Mouse (Mus musculus) spleen, postnatal 36 days (tissue): Measurements from ENCODE around the gene Cab39.

Experiments
- DNase-seq, 2 experiments: peaks; one replicate each; pipeline ENCODE4 v3.0.0; 2022; ENCODE audit warnings: low spot score in 2 of 2, mixed read lengths in 1 of 2

Cab39 gene

DNA sequence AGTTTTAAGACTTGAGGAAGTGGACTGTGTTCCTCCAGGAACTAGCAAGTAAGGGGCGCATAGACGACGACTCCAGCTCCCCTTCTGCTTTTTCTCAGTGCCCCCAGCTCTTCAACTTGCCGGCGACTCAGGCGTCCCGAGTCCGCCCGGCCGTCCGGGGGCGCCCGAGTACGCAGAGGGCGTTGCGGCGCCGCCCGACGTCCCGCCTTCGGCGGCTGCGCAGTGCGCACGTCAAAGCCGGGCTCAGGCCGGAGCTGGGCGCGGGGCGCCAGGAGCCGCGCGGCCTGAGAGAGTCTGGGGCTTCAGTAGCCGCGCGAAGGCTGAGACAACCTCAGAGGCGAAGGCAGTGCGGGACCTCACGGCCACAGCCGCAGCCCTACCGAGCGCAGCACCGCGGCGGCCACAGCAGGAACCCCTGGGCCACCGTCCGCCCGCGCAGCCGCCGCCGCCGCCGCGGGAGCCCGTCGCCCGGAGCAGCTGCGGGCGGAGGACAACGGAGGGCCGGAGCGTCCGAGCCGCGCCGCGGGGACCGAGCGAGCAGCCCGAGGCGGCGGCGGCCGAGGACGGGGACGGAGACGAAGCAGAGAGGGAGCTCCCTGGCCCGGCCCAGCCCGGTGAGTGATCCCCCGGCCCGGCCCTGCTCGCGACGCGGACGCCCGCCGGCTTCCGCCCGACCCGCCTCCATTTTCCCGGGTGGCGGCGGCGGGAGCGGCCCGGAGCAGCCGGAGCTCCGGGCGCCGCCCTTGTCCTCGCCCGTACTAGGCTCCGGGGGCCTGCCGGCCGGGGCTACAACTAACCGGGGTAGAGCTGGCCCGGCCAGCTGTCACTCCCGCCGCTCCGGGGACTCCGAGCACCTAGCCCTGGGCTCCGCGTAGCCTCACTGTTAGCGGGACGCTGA lies at the start of gene Cab39:
Gene Cab39, plus strand, starts transcription at position 234 of the 898 bp plus-strand sequence.
- DNase-seq = peak; percentile 87 to 88

DNA sequence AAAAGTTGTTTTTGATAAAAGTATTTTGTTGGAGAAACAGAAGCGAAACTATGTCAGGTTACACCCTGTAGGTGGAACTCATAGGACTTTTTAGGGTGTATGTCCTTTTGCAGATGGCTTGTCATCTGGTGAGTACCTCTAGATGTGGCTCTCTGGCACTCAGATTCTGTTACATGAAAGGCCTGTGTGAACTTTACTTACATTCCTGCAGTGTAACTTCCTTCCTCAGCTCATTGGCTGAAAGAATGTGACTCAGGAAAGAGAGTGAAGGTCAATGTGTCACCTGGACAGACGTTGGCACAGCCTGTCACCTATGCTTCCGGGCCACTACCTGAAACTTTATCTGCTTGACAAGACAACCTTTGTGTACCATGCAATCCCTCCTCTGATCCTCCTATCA lies 48.7 kb upstream of the Cab39 start:
- no peak for DNase-seq

DNA sequence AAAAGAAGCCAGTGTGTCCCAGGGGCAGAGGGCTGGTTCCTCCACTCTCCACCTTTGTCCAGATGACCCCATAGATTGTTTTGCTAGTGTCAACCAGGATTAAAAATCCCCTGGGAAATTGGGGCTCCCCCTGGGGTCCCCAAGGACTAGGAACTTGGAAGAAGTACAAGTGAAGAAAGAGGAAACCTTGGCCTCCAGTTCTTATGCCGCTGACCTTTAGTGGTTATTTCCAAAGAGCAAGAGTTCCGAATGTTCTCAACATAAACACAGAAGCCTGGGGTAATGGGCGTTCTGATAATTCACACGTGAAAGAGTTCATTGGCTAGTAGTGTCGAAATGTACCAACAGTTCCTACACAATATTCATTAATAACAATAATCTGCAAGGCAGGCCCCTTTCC lies 46.7 kb upstream of the Cab39 start:
- DNase-seq = no peak

DNA sequence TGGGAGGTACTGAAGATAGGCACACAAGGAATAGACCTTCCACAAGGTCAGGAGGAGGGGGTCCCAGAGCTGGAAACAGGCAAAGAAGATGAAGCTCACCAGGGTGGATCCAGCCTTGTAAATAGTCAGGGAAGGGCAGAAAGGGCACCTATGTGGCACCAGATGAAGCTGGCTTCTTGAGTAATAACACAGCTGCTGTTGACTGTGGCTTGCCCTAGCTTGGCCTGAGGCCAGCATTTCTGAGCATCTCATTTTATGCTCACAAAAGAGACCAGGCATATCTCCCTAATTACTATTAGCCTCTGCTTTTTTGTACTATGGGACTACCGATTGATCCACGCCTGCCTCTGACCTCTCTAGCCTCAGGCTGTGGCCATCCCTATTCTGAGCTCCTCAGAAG lies 43.4 kb upstream of the Cab39 start:
- no peak for DNase-seq

DNA sequence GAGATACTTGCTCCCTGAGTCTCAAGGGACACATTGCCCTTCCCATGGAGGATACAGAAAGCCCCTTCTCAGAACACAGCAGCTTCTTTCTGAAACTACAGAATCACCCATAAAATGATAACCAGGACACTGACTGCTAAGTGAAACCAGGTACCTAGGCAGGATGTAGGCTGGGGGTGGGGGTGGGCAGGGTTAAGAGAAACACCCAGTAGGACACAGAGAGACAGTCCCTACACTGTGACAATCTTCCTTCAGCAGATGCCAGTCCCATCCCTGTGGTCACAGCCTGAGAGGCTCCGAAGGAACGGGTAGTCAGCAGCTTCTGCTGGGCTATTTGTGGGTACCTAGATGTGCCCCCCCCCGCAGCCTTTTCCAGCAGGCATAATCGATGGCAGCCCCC lies 42.6 kb upstream of the Cab39 start:
- DNase-seq = no peak

DNA sequence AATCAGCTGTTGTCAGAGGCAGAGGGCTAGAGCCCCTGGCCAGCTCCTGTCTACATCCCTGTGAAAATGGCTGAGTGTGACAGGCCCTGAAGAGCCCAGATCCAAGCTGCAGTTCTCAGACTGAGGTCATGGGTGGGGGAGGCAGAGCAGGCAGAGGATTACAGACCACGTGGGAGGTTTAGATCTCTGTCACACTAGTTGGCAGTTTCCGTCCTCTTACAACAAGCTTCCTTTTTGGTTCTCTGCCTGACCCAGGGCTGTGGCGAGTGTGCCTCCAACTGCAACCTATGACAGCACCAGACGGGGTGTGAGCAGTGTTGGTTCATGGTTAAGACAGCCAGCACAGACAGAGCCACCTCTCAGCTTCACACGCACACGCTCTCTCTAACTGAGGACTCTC lies 41.7 kb upstream of the Cab39 start:
- peak; percentile 74 for DNase-seq

DNA sequence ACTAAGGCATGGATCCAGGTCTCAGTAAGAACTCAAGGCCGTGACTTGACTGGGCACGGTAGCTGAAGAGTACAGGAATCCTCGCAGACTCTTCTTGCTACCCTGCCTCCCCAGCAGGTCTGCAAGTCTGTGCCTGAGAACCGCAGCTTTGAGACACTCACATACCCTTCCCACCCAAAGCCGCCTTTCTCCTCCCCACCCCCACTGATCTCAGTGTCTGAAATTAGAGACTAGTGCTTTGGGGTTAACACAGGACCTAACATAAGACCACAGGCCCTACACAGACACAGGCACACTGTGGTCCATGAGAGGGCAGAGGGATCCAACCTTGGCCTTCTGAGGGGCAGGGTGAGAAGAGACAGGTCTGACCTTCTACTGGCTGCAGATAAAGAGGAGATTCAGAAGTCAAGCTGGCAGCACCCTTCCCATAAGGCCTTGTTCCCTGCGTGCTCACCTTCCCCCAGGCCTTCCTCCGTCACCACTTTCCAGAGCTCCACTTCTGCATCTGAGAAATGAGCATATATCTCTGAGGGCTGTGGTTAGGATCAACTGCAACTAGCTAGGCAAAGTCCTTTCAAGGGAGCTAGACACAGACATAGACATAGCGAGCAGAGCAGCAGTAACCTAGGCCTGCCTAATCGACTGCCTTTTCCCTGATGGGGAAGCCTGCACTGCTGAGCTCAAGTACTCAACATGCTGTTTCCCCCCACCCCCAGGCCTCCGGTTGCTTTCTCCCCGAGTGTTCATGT lies 41.1 kb upstream of the Cab39 start:
- no peak for DNase-seq

DNA sequence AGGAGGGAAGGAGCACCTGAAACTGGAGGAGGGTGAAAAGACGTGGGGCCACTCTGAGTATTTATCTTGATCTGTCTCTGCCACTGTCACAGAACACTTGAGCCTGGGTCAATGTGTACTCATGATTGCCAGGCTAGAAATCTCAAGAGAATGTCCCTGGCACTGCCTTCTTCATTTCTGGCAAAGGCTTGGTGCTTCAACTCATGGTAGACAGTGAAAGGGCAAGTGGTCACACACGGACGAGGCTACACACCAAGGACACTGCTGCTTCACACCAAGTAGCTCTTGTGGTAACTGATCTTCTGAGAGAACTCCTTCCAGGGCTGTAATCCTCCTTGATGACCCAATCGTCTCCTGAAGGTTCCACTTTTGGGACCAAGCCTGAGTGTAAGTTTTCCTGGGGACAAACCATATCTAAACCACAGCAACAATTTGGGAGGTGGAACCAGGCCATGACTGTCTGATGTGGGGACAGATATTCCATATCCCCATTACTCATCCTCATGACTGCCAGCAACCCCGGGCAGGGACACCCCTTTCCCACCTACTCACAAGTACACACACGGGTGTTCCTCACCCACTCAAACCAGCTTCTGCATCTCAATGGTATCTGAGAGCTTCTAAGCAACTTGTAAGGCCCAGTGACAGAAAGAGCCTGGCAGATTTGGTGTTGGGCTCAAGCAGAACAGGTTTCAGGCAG lies 35.6 kb upstream of the Cab39 start:
- no peak for DNase-seq

DNA sequence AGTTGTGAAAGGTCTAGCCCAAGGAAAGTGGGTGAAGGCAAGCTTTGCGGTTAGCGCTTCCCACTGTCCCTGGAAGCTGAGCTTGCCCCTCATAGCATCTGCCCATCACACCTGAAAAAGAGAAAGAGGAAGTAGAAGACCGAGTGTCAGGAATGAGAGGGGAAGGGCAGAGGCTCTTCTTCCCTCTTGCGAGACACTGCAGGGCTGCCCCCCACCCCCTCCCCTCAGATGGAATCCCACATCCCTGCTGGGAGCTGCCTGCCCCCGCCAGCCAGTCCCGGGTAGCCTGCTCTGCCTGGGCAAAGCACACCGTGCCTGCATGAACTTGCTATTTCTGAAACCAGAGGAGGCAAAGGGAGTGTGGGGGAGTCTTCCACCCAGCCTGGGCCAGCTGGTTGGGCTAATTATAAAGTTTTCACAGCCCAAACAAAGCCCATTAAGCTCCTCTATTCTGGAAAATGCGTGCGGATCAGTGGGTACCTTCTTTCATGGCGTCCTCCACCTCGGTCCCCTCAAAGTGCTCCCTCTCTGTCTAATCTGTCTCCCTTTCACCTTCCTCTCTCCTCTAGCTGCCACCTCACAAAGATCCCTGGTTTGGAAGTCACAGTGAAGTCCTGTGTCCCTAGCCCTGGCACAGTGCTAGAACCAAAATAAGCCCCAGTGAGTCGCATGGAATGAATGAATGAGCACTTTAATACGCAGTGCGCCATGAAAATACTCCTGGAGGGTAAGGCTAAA lies 34.8 kb upstream of the Cab39 start:
- DNase-seq = no peak

DNA sequence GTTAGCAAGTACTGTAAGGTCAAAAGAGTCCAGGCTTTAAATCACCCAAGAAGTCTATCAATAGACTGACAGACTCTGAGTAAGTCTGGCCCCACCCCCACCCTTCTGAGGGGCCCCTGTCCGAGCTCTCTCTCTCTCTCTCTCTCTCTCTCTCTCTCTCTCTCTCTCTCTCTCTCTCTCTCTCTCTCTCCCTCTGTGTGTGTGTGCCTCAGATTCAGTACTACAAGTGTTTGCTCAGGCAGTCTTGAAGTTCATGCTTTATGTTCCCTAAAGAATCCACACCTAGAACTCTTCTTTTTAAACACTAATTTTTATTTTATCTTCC lies 34.3 kb upstream of the Cab39 start:
- no peak for DNase-seq

DNA sequence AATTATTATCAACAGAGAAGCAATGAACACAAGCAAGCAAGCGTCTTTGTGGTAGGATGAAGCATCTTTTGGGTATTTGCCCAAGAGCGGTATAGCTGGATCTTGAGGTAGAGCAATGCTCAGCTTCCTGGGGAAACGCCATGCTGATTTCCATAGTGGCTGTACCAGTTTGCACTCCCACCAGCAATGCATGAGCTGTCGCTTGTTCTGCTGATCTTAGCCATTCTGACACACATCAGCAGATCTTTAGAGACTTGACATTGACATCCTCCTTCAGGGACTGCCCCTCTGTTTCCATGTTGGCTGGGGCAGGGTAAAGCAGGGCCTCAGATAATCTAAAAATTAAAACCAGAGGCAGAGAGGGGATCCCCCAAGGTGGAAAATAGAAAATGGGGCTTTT lies 31.6 kb upstream of the Cab39 start:
- DNase-seq = peak; percentile 43 to 56

DNA sequence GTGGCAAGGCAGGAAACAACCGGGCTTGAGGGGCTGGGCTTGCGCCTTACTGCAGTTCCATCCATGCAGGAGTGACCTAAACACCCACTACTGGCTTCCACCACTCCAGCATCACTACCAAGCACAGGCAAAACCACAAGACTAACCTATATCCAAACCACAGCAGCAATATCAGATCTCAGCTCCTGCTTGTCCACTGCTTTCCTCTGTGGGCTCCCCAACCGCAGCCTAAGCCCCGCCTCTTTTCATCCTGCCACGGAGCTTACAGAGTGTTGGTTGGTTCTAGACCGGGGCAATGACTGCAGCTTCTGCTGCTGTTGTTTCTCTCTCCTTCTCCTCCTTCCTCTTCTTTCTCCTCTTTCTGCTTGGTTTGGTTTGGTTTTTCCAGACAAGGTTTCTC lies 29.9 kb upstream of the Cab39 start:
- no peak for DNase-seq

DNA sequence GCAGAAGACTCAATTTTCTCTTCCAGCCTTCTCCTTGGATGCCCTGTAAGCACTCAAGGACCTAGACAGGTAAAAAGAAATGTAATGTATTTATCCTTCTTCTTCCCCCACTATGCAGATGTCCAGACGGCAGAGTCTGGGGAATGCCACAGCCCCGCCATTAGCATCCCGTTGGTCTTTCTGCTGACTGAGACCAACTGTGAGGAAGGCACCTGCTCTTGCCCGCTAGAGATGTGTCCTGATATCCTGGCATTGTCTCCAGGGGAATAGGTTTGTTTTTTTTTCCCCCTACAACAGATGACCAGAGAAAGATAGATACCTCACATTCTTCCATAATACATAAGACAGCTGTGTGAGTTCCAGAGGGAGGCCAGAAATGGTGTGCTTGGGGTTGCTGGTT lies 28.9 kb upstream of the Cab39 start:
- no peak for DNase-seq

DNA sequence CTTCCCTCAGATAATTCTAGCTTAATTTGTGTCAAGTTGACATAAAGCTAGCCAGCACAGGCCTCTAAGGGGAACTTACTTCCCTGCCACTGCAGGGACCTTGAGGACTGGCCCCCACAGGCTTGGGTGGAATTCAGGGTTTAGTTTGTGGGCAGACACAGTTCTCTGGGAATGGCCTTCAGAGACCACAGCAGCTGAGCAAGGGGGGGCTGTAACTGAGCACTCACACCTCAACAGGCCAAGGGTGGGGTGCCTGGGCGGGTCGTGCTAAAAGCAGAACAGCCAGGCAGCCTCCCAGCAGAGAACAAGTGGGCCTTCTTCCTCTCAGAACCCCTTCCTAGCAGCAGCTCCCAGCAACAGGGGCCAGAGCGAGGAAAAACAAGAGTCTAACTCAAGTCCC lies 27.1 kb upstream of the Cab39 start:
- DNase-seq = no peak

DNA sequence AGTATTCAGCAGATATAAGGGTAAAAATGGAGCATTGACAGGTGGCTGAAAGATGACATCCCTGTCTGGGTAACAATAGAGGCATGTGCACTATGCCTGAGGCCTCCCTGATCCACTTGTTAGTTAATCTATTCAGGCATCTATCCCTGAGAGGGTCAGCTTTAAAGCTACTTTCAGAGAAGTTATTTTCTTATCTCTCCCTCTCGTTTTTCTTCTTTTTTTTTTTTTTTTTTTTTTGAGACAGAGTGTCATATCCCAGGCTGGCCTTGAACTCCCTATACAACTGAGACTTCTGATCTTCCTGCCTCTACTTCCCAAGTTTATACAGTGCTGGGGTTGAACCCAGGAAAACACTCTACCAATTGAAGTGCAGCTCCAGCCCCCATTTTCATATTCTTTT lies 25.5 kb upstream of the Cab39 start:
- DNase-seq = no peak

DNA sequence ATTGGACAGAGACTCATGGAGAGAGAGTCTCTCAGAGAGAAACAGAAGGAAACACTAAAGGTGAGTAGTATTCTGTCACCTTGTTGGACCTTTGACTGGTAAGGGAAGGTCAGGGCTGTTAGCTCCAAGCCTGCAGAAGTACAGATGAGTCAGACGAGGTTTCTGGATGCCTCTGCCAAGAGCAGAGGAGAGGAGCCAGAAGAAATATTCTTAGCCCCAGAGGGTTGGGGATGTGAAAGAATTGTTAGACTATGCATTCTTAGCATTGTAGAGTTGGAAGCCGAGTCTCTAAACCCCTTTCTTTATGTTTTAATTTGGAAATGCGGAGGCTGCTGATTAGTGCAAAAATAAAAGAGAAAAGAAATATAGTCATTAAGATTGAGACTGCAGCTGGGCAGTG lies 21.3 kb upstream of the Cab39 start:
- DNase-seq = no peak

DNA sequence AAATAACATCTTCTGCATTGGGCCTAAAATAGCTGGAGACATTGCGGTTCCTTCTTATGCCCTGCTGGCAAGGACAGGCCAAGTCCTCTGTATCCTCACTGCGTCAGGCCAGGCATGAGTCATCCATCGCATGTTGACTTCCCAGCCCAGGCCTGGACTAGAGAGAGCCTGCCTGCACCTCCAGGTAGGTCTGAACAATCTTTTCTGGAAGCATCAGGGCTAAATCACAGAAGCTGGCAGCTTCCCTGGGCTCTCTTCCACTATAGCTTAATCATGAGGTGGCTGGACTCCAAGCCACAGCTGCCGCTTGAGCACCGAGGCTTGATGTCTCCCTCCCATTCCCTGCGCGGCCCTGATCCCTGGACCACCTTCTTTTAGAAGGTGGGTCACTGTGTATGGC lies 18.1 kb upstream of the Cab39 start:
- DNase-seq = no peak

DNA sequence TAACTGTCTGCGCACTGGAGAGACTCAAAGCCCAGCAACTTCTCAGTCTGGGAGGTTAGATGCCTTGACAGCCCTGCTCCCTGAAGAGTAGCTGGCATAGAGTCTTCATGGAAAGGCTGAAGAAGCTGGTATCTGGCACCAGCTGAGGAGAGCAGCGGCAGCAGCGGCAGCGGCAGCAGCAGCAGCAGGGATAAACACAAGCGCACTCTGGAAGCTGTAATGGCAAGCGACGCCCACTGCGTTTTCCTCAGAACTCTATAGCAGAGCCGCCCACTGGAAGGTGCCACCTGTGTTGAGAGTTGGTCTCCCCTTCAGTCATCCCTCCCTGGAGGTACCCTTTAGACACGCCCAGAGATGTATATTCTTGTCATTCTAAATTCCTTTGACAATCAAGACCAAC lies 17.1 kb upstream of the Cab39 start:
- no peak for DNase-seq

DNA sequence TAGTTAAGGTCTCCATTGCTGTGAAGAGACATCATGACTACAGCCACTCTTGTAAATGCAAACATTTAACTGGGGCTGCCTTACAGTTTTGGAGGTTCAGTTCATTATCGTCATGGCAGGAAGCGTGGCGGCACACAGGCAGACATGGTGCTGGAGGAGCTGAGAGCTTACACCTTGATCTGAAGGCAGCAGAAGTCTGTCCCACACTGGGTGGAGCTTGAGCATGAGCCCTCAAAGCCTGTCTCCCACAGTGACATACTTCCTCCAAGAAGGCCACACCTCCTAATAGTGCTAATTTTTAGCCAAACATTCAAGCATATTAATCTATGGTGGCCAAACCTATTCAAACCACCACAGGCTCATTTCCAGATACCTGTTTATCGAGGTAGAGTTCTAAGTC lies 14.8 kb upstream of the Cab39 start, which contains the start of gene A630001G21Rik:
Gene A630001G21Rik, minus strand, starts transcription at position 208 of the 400 bp plus-strand sequence.
- DNase-seq = no peak

DNA sequence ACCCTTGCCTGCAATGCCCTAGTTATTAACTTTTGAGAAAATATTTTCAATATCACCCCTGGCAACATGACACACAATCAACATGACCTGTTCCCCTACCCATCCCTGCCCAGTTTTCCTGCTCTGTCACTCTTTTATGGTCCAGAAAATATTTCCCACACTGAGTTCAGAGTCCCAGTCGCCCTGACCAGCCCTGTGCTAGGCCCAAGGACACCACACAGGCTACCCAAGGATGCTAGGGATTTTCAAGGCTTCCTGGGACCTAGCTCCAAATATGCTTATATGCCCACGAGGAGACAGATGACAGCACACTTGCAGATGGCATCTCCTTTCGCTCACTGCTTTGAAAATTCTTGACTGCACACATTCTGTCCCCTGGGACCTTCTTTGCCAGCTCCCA lies 14.2 kb upstream of the Cab39 start:
- no peak for DNase-seq

DNA sequence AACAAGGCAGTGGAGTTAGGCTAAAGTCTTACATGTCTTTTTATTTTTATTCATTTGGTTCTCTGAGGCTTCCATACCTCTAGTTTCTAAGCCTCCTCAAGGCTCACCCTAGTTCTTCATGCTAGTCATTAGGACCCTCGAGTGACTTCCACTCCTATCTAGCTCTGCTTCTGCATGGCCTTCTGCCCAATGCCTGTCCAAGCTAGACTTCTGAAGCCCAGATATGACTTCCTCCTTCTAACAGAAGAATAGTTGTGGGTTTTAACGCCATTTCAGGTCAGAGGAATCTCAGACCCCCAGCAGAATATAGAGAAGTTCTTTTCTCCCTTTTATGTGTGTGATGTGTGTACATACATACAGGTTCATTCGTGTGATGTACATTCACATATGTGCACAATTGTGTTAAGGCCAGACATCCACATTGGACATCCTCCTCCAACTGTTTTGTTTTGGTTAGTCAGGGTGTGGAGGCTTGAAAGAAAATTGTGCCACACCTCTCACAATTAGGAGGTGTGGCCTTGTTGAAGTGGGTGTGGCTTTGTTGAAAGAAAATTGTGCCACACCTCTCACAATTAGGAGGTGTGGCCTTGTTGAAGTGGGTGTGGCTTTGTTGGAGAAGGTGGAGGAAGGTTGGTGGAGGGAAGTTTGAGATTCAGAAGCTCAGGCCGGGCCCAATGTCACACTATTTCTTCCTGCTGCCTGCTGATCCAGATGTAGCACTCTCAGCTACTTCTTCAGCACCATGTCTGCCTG lies 13.6 kb upstream of the Cab39 start:
- DNase-seq = peak in 1 of 2 experiments; percentile 5
